10 mouse cellular contexts compared by ENCODE assay signal in genomic region chr7:6265695-6266094, GRCm38 (mm10). TPM values are rescaled to one million over a fixed set of nuclear protein-coding genes. Genes with fewer than 3 reads are reported as not detected.
DNase-seq lines count a peak whose midpoint lies in the region; ATAC-seq and TF ChIP-seq lines count a peak whose summit lies in the region.
"Had no signal": no experiment of that assay in that cellular context is flagged by ENCODE, and none has a peak within 500 bp of the region (broad histone marks: within the 10 kb centered on the region; RNA-seq: fewer than 3 reads in every experiment).

No protein-coding gene starts in this region.

- DNase-seq in heart, postnatal 0 days (ENCODE audit: low spot score), result no peak
- no peak for DNase-seq in heart, adult 9 months (ENCODE audit: low spot score in 2 of 2)
- peak; percentile 63 for DNase-seq in 416B (ENCODE audit: low read depth)
- DNase-seq in WW6 (ENCODE audit: low read depth, low spot score), result peak; percentile 61
- DNase-seq in limb, embryonic 10.5 days (ENCODE audit: low spot score), result peak; percentile 39
- DNase-seq in testis, postnatal 10 days (ENCODE audit: low spot score), result peak; percentile 69
- no peak for DNase-seq in ovary, adult 18-20 months (ENCODE audit: low spot score)
- no peak for DNase-seq in frontal cortex, postnatal 10 days (ENCODE audit: low spot score in 2 of 2)

- no peak overlapping the region for H3K4me2 ChIP-seq in heart, postnatal 0 days (ENCODE audit: low read depth, low read length)

- 58% methylated on average over 8 of the region's 8 CpGs for WGBS in heart, postnatal 0 days
- 62% methylated on average over 8 of the region's 8 CpGs for WGBS in limb, embryonic 10.5 days

- H3K9me3 ChIP-seq in heart, postnatal 0 days (replicated peaks; ENCODE audit: control insufficient read depth, low read length), result no peaks in the 10 kb centered on the region
- H3K9me3 ChIP-seq in limb, embryonic 10.5 days (replicated peaks), result 0 out of 2 replicates have a peak, but pooled peaks cover 2% of the 10 kb centered on the region

- no peaks in the 10 kb centered on the region for H3K36me3 ChIP-seq in heart, postnatal 0 days (replicated peaks; ENCODE audit: control insufficient read depth, insufficient read depth, low read length)
- no peaks in the 10 kb centered on the region for H3K36me3 ChIP-seq in limb, embryonic 10.5 days

- H3K27ac ChIP-seq in heart, postnatal 0 days (ENCODE audit: low read depth), result no peak overlapping the region
- H3K27ac ChIP-seq in limb, embryonic 10.5 days, result no peak overlapping the region

- H3K4me1 ChIP-seq in heart, postnatal 0 days (ENCODE audit: control insufficient read depth, insufficient read depth), result no peaks in the 10 kb centered on the region
- H3K4me1 ChIP-seq in limb, embryonic 10.5 days, result no peaks in the 10 kb centered on the region

- no peak overlapping the region for H3K4me3 ChIP-seq in heart, postnatal 0 days (ENCODE audit: low read depth, low read length)
- H3K4me3 ChIP-seq in limb, embryonic 10.5 days, result no peak overlapping the region
- H3K4me3 ChIP-seq: myocyte had no signal

- no peaks in the 10 kb centered on the region for H3K27me3 ChIP-seq in heart, postnatal 0 days (ENCODE audit: control insufficient read depth, insufficient read depth, low read length)
- H3K27me3 ChIP-seq in limb, embryonic 10.5 days (ENCODE audit: low read depth, poor library complexity, severe bottlenecking), result no peaks in the 10 kb centered on the region

- TF ChIP-seq CTCF in heart, postnatal 0 days (IDR thresholded peaks at IDR 0.05; ENCODE audit: low read depth), result peak; percentile 33

- TF ChIP-seq EP300 in heart, postnatal 0 days (IDR thresholded peaks at IDR 0.05; ENCODE audit: low read depth), result no peak

- no peak overlapping the region for H3K9ac ChIP-seq in heart, postnatal 0 days (replicated peaks; ENCODE audit: low read depth, low read length)

- ATAC-seq in heart, postnatal 0 days (ENCODE audit: insufficient read depth, low read depth), result no peak

RNA-seq across cellular contexts. Expression of gene Epp13, which starts 13.2 kb away (rescaled TPM):
- not detected in 2 replicates for total RNA-seq in heart, postnatal 0 days (2014; rRNA removed; ENCODE audit: low replicate concordance)
- polyA plus RNA-seq in heart, postnatal 0 days (2015; fragmentation: Nextera tagmentation; extraction: Ambion mirVana), result not detected in 2 replicates
- polyA plus RNA-seq in limb, embryonic 10.5 days (2016; fragmentation: Nextera tagmentation; extraction: Ambion mirVana), result not detected in 2 replicates
- total RNA-seq: heart, postnatal 36 days had no signal
- polyA plus RNA-seq: myocyte had no signal

RNA-seq across cellular contexts. Expression of gene Zfp667, which starts 20.7 kb away (rescaled TPM):
- 0.95 and 2.7 TPM in 2 replicates for total RNA-seq in heart, postnatal 0 days (2014; rRNA removed; ENCODE audit: low replicate concordance)
- 3.3 and 4.7 TPM in 2 replicates for polyA plus RNA-seq in heart, postnatal 0 days (2015; fragmentation: Nextera tagmentation; extraction: Ambion mirVana)
- polyA plus RNA-seq in limb, embryonic 10.5 days (2016; fragmentation: Nextera tagmentation; extraction: Ambion mirVana), result 5.2 and 6.4 TPM in 2 replicates

RNA-seq across cellular contexts. Expression of gene Zscan5b, which starts 43.6 kb away (rescaled TPM):
- not detected in 2 replicates for total RNA-seq in heart, postnatal 0 days (2014; rRNA removed; ENCODE audit: low replicate concordance)
- polyA plus RNA-seq in heart, postnatal 0 days (2015; fragmentation: Nextera tagmentation; extraction: Ambion mirVana), result not detected in 2 replicates
- polyA plus RNA-seq in limb, embryonic 10.5 days (2016; fragmentation: Nextera tagmentation; extraction: Ambion mirVana), result not detected in 2 replicates
- total RNA-seq: heart, postnatal 36 days had no signal
- polyA plus RNA-seq: myocyte had no signal

Comparison
In these comparisons a context has a peak if more than half of its experiments do, and no peak if none do; other contexts are left out.
1. DNase-seq: peak in 416B (single experiment), WW6 (single experiment), limb, embryonic 10.5 days (single experiment) and testis, postnatal 10 days (single experiment); none in heart, postnatal 0 days (single experiment), heart, adult 9 months (0 of 2), ovary, adult 18-20 months (single experiment) and frontal cortex, postnatal 10 days (0 of 2).